Mouse (Mus musculus) bone marrow macrophage, adult 2 months (primary cell): ENCODE results near the gene Gm5148.

Experiments used
- CTCF ChIP-seq: IDR thresholded peaks from 2 replicates; pipeline ENCODE4 v1.5.1; 2012; ENCODE audit warnings: low read depth, mild to moderate bottlenecking, low read length, moderate library complexity
- POLR2A ChIP-seq: IDR thresholded peaks from 2 replicates; pipeline ENCODE4 v1.6.1; 2012; ENCODE audit warnings: mild to moderate bottlenecking, low read depth, low read length, borderline replicate concordance

DNA sequence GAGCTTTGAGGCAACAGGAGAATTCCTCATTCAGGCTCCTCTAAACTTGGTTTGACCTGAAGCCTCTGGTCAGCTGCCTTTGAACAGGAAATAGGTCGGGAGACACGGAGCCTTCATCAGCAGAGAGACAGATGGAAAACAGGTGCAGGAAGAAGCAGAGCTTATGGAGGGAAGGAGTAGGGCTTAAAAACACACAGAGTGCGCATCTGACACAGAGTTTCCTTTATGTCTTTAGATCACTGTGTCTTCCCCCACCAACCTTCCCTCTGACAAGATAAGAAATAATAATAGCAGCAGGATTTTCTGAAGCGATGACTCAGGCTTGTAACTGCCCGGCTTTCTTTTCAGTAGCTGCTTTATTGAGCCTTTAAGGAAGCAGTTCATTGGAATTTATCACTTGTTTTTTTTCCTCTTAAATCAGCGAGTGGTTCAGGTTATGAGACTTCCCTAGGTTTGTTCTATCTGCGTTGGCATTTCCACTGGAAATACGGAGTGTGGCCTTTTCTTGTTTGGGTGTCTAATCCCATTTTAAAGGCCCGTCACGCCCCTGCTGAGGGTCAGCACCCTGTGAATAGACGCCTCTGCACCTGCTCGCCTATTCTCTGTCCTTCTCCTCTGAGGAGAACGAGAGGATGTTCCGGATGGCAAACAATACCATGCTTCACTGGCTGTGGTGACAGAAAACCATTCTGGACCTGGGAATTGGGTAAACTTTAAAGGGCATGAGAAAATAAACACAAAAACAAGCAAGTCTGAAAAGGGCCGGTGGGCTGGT is 51.8 kb downstream of the Gm5148 start:
- TF ChIP-seq POLR2A: no peak
- no peak for TF ChIP-seq CTCF
